Comparison of ENCODE assay signal across 7 mouse cellular contexts in the genomic region with DNA sequence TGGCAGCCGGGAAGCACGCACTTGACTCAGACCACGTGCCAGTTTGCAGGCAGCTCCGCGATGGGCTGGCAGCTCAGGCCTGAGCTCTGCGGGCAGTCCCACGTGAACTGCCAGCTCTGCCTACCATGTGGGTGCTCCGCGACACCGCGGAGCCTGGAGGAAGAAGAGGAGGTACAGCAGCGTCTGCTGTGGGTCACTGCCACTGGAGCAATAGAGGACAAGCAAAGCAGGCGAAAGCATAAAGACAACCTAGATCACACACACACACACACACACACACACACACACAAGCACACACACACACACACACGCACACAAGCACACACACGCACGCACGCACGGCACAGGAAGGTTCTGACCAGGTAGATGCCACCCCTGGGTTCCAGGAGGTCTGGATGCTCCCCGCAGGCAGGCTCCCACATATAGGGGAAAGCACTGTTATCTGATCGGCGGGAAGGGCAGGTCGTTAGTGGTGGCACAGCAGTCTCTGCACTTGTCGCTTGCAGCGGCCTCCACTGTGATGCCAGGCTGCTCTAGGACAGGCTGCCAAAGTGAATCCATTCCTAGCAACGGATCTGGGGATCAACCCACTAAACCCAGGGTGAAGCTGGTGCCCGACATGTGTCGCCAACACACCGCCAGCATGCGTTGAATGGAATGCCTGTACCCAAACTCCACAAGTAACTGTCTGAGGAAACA. TPM values are rescaled to one million over a fixed set of nuclear protein-coding genes. Genes with fewer than 3 reads are reported as not detected.
A peak's percentile ranks its signal among the peaks of the same experiment; 100 is the strongest.
DNase-seq lines count a peak whose midpoint lies in the region; ATAC-seq and TF ChIP-seq lines count a peak whose summit lies in the region.

No protein-coding gene starts in this region.

- DNase-seq in thymus, adult 2 months: no peak
- no peak for DNase-seq in thymus, postnatal 25 days
- DNase-seq in cerebellum, adult 8-10 months: peak; percentile 60
- DNase-seq in forebrain, postnatal 0 days: peak; percentile 65
- DNase-seq in lung, postnatal 0 days (ENCODE audit: low spot score): peak; percentile 58
- DNase-seq in right cerebral cortex, postnatal 14 days: peak; percentile 42

- no peaks in the 10 kb centered on the region for H3K36me3 ChIP-seq in thymus, adult 2 months (ENCODE audit: control insufficient read depth, insufficient read depth, low read length)
- H3K36me3 ChIP-seq in forebrain, postnatal 0 days (ENCODE audit: insufficient read depth): no peaks in the 10 kb centered on the region
- H3K36me3 ChIP-seq in intestine, postnatal 0 days (ENCODE audit: control insufficient read depth, insufficient read depth): no peaks in the 10 kb centered on the region
- H3K36me3 ChIP-seq in lung, postnatal 0 days (ENCODE audit: insufficient read depth, low read length): no peaks in the 10 kb centered on the region

- H3K9me3 ChIP-seq in forebrain, postnatal 0 days (ENCODE audit: low read length): no peaks in the 10 kb centered on the region
- H3K9me3 ChIP-seq in intestine, postnatal 0 days (ENCODE audit: control insufficient read depth): no peaks in the 10 kb centered on the region
- H3K9me3 ChIP-seq in lung, postnatal 0 days (ENCODE audit: low read length): no peaks in the 10 kb centered on the region

- peaks cover 25% of the 10 kb centered on the region for H3K4me1 ChIP-seq in thymus, adult 2 months (replicated peaks; ENCODE audit: control insufficient read depth, insufficient read depth, low read length)
- H3K4me1 ChIP-seq in forebrain, postnatal 0 days (ENCODE audit: insufficient read depth): peaks cover 7% of the 10 kb centered on the region
- H3K4me1 ChIP-seq in intestine, postnatal 0 days (replicated peaks; ENCODE audit: control insufficient read depth, insufficient read depth, low read length): peaks cover 9% of the 10 kb centered on the region; the same call in 1 of the 2 replicates
- peaks cover 17% of the 10 kb centered on the region for H3K4me1 ChIP-seq in lung, postnatal 0 days (ENCODE audit: insufficient read depth, low read depth, low read length)

- no peak for TF ChIP-seq EP300 in lung, postnatal 0 days (IDR thresholded peaks at IDR 0.05)

- peak overlapping the region; percentile 80 for H3K4me2 ChIP-seq in forebrain, postnatal 0 days (ENCODE audit: low read depth)
- H3K4me2 ChIP-seq in intestine, postnatal 0 days (replicated peaks; ENCODE audit: low read depth): peak overlapping the region; percentile 69
- peak overlapping the region; percentile 53 for H3K4me2 ChIP-seq in lung, postnatal 0 days (replicated peaks; ENCODE audit: low read depth, low read length)

- TF ChIP-seq CTCF in thymus, adult 2 months (IDR thresholded peaks at IDR 0.05; ENCODE audit: borderline replicate concordance, control insufficient read depth, extremely low read depth, insufficient read depth, low read length, poor library complexity): no peak
- no peak for TF ChIP-seq CTCF in forebrain, postnatal 0 days (IDR thresholded peaks at IDR 0.05; ENCODE audit: low read depth)
- TF ChIP-seq CTCF in intestine, postnatal 0 days (IDR thresholded peaks at IDR 0.05; ENCODE audit: low read depth): no peak
- TF ChIP-seq CTCF in lung, postnatal 0 days (IDR thresholded peaks at IDR 0.05): no peak

- H3K9ac ChIP-seq in forebrain, postnatal 0 days: peak overlapping the region; percentile 43
- H3K9ac ChIP-seq in intestine, postnatal 0 days (ENCODE audit: low read depth, low read length): no peak overlapping the region
- H3K9ac ChIP-seq in lung, postnatal 0 days (replicated peaks; ENCODE audit: low read depth): no peak overlapping the region

- H3K4me3 ChIP-seq in thymus, adult 2 months (ENCODE audit: control insufficient read depth, insufficient read depth, low read length): peak overlapping the region; percentile 38
- H3K4me3 ChIP-seq in forebrain, postnatal 0 days (ENCODE audit: low read depth, low read length): peak overlapping the region; percentile 41
- peak overlapping the region; percentile 29 for H3K4me3 ChIP-seq in intestine, postnatal 0 days (ENCODE audit: low read depth, low read length)
- H3K4me3 ChIP-seq in lung, postnatal 0 days (ENCODE audit: low read depth, low read length): no peak overlapping the region

- no peak for ATAC-seq in forebrain, postnatal 0 days
- no peak for ATAC-seq in intestine, postnatal 0 days
- ATAC-seq in lung, postnatal 0 days: no peak

- H3K27me3 ChIP-seq in thymus, adult 2 months (ENCODE audit: control insufficient read depth, insufficient read depth, low read length): no peaks in the 10 kb centered on the region
- H3K27me3 ChIP-seq in forebrain, postnatal 0 days (ENCODE audit: insufficient read depth, low read length): no peaks in the 10 kb centered on the region
- H3K27me3 ChIP-seq in intestine, postnatal 0 days (replicated peaks; ENCODE audit: control insufficient read depth, insufficient read depth, low read length): no peaks in the 10 kb centered on the region
- no peaks in the 10 kb centered on the region for H3K27me3 ChIP-seq in lung, postnatal 0 days (replicated peaks; ENCODE audit: insufficient read depth, low read length)

- no peak overlapping the region for H3K27ac ChIP-seq in thymus, adult 2 months (ENCODE audit: control insufficient read depth, insufficient read depth, low read length)
- H3K27ac ChIP-seq in forebrain, postnatal 0 days (ENCODE audit: low read depth, low read length): 0 out of 2 replicates have a peak overlapping the region, but pooled peaks have one; percentile 24
- no peak overlapping the region for H3K27ac ChIP-seq in intestine, postnatal 0 days (ENCODE audit: low read depth, low read length)
- no peak overlapping the region for H3K27ac ChIP-seq in lung, postnatal 0 days (ENCODE audit: low read length)

- 3% methylated on average over 27 of the region's 29 CpGs for WGBS in thymus, adult 2 months
- WGBS in forebrain, postnatal 0 days: 1% methylated on average over 29 of the region's 29 CpGs
- 3% methylated on average over 29 of the region's 29 CpGs for WGBS in intestine, postnatal 0 days
- WGBS in lung, postnatal 0 days: 4% methylated on average over 26 of the region's 29 CpGs

- no peak for TF ChIP-seq POLR2A in thymus, adult 2 months (IDR thresholded peaks at IDR 0.05; ENCODE audit: control insufficient read depth, extremely low read depth, insufficient read depth, low read length, poor library complexity)

RNA-seq across cellular contexts. Expression of a gene that starts 4.3 kb away (rescaled TPM):
- 31.1 and 33.0 TPM in 2 replicates for polyA plus RNA-seq in thymus, adult 2 months (2012; rRNA removed)
- 32.7 and 45.6 TPM in 2 replicates for total RNA-seq in forebrain, postnatal 0 days (2014; rRNA removed)
- 35.3 and 41.7 TPM in 2 replicates for polyA plus RNA-seq in forebrain, postnatal 0 days (2015; fragmentation: Nextera tagmentation; extraction: Ambion mirVana)
- 14.5 TPM in 2 replicates for polyA plus RNA-seq in intestine, postnatal 0 days (2015; fragmentation: Nextera tagmentation; extraction: Ambion mirVana)
- polyA plus RNA-seq in lung, postnatal 0 days (2015; fragmentation: Nextera tagmentation; extraction: Ambion mirVana): 62.9 and 70.0 TPM in 2 replicates

RNA-seq across cellular contexts. Expression of a gene that starts 6.8 kb away (rescaled TPM):
- 18.0 TPM in 2 replicates for polyA plus RNA-seq in thymus, adult 2 months (2012; rRNA removed)
- total RNA-seq in forebrain, postnatal 0 days (2014; rRNA removed): 32.8 and 33.7 TPM in 2 replicates
- 20.9 and 21.7 TPM in 2 replicates for polyA plus RNA-seq in forebrain, postnatal 0 days (2015; fragmentation: Nextera tagmentation; extraction: Ambion mirVana)
- 13.4 and 13.8 TPM in 2 replicates for polyA plus RNA-seq in intestine, postnatal 0 days (2015; fragmentation: Nextera tagmentation; extraction: Ambion mirVana)
- polyA plus RNA-seq in lung, postnatal 0 days (2015; fragmentation: Nextera tagmentation; extraction: Ambion mirVana): 20.1 and 21.9 TPM in 2 replicates

RNA-seq across cellular contexts. Expression of a gene that starts 20.9 kb away (rescaled TPM):
- 192 and 276 TPM in 2 replicates for polyA plus RNA-seq in thymus, adult 2 months (2012; rRNA removed)
- 8.5 and 12.5 TPM in 2 replicates for total RNA-seq in forebrain, postnatal 0 days (2014; rRNA removed)
- 11.5 and 13.9 TPM in 2 replicates for polyA plus RNA-seq in forebrain, postnatal 0 days (2015; fragmentation: Nextera tagmentation; extraction: Ambion mirVana)
- polyA plus RNA-seq in intestine, postnatal 0 days (2015; fragmentation: Nextera tagmentation; extraction: Ambion mirVana): 24.3 and 26.2 TPM in 2 replicates
- 6.5 and 9.1 TPM in 2 replicates for polyA plus RNA-seq in lung, postnatal 0 days (2015; fragmentation: Nextera tagmentation; extraction: Ambion mirVana)

RNA-seq across cellular contexts. Expression of a gene that starts 22.0 kb away (rescaled TPM):
- 159 and 175 TPM in 2 replicates for polyA plus RNA-seq in thymus, adult 2 months (2012; rRNA removed)
- 76.8 and 104 TPM in 2 replicates for total RNA-seq in forebrain, postnatal 0 days (2014; rRNA removed)
- polyA plus RNA-seq in forebrain, postnatal 0 days (2015; fragmentation: Nextera tagmentation; extraction: Ambion mirVana): 500 and 554 TPM in 2 replicates
- polyA plus RNA-seq in intestine, postnatal 0 days (2015; fragmentation: Nextera tagmentation; extraction: Ambion mirVana): 45.3 and 50.3 TPM in 2 replicates
- polyA plus RNA-seq in lung, postnatal 0 days (2015; fragmentation: Nextera tagmentation; extraction: Ambion mirVana): 45.0 and 50.6 TPM in 2 replicates

RNA-seq across cellular contexts. Expression of a gene that starts 28.7 kb away (rescaled TPM):
- 28.0 and 29.6 TPM in 2 replicates for polyA plus RNA-seq in thymus, adult 2 months (2012; rRNA removed)
- total RNA-seq in forebrain, postnatal 0 days (2014; rRNA removed): 16.5 and 38.3 TPM in 2 replicates
- polyA plus RNA-seq in forebrain, postnatal 0 days (2015; fragmentation: Nextera tagmentation; extraction: Ambion mirVana): 15.2 and 16.7 TPM in 2 replicates
- polyA plus RNA-seq in intestine, postnatal 0 days (2015; fragmentation: Nextera tagmentation; extraction: Ambion mirVana): 7.2 and 11.3 TPM in 2 replicates
- 16.6 and 30.0 TPM in 2 replicates for polyA plus RNA-seq in lung, postnatal 0 days (2015; fragmentation: Nextera tagmentation; extraction: Ambion mirVana)

Comparison
In these comparisons a context has a peak if more than half of its experiments do, and no peak if none do; other contexts are left out.
1. DNase-seq: peak in cerebellum, adult 8-10 months (single experiment), forebrain, postnatal 0 days (single experiment), lung, postnatal 0 days (single experiment) and right cerebral cortex, postnatal 14 days (single experiment); none in thymus, adult 2 months (single experiment) and thymus, postnatal 25 days (single experiment).
2. Peak in every context shown above with its lines, with median percentiles within 50 percentile points of each other: H3K4me2 ChIP-seq.